Mouse (Mus musculus) CD4-positive, CD25-positive, alpha-beta regulatory T cell, adult 4 months (primary cell): ENCODE data around the gene Krt31. TPM values are rescaled to one million over a fixed set of nuclear protein-coding genes. Genes with fewer than 3 reads are reported as not detected.

Source experiments
- ATAC-seq: one replicate; pipeline ENCODE4 v1.8.0; 2017
- polyA plus RNA-seq, 2 experiments: library from polyadenylated mRNA; unstranded; fragments of 100-300 nt; shearing (Covaris generic); gene quantifications; one replicate each; pipeline ENCODE4 v1.2.1; 2017

The Krt31 gene
- polyA plus RNA-seq, 2 experiments from 2014 or later: not detected

DNA sequence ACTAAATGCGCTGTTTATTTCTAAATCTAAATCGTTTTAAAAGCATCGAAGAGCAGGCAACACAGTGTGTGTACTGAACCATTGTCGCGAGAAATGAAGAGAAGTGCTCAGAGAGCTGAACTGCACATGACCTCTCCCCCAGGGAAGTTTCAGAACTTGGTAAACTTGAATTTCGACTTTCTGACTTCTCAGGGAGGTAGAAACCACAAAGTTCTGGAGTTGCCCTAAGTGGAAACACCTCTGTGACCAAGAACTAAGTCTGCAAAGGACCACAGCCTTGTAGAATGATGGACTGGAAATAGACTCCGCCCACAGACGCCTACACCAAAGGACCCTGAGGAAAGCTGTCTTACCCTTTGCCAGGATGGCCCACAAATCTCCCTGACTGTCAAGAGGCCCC is 44.4 kb downstream of the Krt31 start:
- ATAC-seq: no peak

GRCm38 (mm10) chr11:100004846-100005245 is 45.5 kb downstream of the Krt31 start:
- ATAC-seq: no peak

DNA sequence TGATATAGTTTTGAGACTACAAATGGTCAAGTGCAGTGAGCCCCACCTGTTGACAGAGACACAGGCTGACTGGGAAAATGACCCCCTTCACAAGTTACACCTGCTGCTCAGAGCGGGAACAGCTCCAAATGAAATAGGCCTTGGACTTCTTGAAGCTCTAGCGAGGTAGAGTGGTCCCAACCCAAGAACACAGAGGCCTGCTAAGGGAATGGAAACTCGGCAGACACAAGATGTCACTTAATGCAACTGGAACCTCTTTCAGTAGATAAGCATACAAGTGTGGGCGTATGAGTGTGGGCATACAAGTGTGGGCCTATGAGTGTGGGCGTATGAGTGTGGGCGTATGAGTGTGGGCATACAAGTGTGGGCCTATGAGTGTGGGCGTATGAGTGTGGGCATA is 51.3 kb downstream of the Krt31 start:
- ATAC-seq: no peak

Other genes starting within 250 kb of the Krt31 start
- gene Gm11554, start 246.1 kb downstream of the Krt31 start, polyA plus RNA-seq: not detected
- gene Krtap4-13, start 240.7 kb downstream of the Krt31 start, polyA plus RNA-seq: not detected
- not detected for gene Gm11564, start 234.9 kb downstream of the Krt31 start, polyA plus RNA-seq
- not detected for gene 2300003K06Rik, start 212.5 kb downstream of the Krt31 start, polyA plus RNA-seq
- gene Krtap4-16, start 198.9 kb downstream of the Krt31 start, polyA plus RNA-seq: not detected
- not detected for gene Gm11568, start 192.6 kb downstream of the Krt31 start, polyA plus RNA-seq
- gene Gm11559, start 186.1 kb downstream of the Krt31 start, polyA plus RNA-seq: not detected
- not detected for gene Krtap9-1, start 177.2 kb downstream of the Krt31 start, polyA plus RNA-seq
- gene Gm11567, start 171.4 kb downstream of the Krt31 start, polyA plus RNA-seq: not detected
- gene Krtap31-1, start 142.6 kb downstream of the Krt31 start, polyA plus RNA-seq: not detected
- gene Gm11565, start 135.8 kb downstream of the Krt31 start, polyA plus RNA-seq: not detected
- not detected for gene Krtap31-2, start 114.3 kb downstream of the Krt31 start, polyA plus RNA-seq
- not detected for gene Krtap9-5, start 102.1 kb downstream of the Krt31 start, polyA plus RNA-seq
- not detected for gene Krtap29-1, start 71.5 kb downstream of the Krt31 start, polyA plus RNA-seq
- not detected for gene Krtap16-1, start 64.0 kb downstream of the Krt31 start, polyA plus RNA-seq
- not detected for gene Krtap17-1, start 56.6 kb downstream of the Krt31 start, polyA plus RNA-seq
- not detected for gene Krt33a, start 34.3 kb downstream of the Krt31 start, polyA plus RNA-seq
- gene Krt33b, start 20.7 kb downstream of the Krt31 start, polyA plus RNA-seq: not detected
- not detected for gene Krt34, start 9.0 kb downstream of the Krt31 start, polyA plus RNA-seq
- gene Krt32, start 37.7 kb upstream of the Krt31 start, polyA plus RNA-seq: not detected
- gene Krt35, start 45.7 kb upstream of the Krt31 start, polyA plus RNA-seq: not detected
- not detected for gene Krt36, start 55.1 kb upstream of the Krt31 start, polyA plus RNA-seq
- not detected for gene Krt13, start 71.0 kb upstream of the Krt31 start, polyA plus RNA-seq
- gene Krt15, start 85.4 kb upstream of the Krt31 start, polyA plus RNA-seq: not detected
- gene Krt19, start 98.1 kb upstream of the Krt31 start, polyA plus RNA-seq: not detected
- not detected for gene Krt9, start 142.7 kb upstream of the Krt31 start, polyA plus RNA-seq
- gene Krt14, start 157.0 kb upstream of the Krt31 start, polyA plus RNA-seq: not detected
- not detected for gene Krt16, start 198.4 kb upstream of the Krt31 start, polyA plus RNA-seq
- gene Krt17, start 210.5 kb upstream of the Krt31 start, polyA plus RNA-seq: 1 to 10 TPM; 1.7 to 6.4 TPM
- gene Krt42, start 219.3 kb upstream of the Krt31 start, polyA plus RNA-seq: not detected